Mouse (Mus musculus): Measurements from ENCODE around the gene Shcbp1. TPM values are rescaled to one million over a fixed set of nuclear protein-coding genes. Genes with fewer than 3 reads are reported as not detected.
A peak's percentile ranks its signal among the peaks of the same experiment; 100 is the strongest.
"Not testable (repeated sequence)": the region's sequence is repeated elsewhere in the genome, so short reads cannot be mapped to it uniquely, and the experiment has no call there.

The Shcbp1 gene
- total RNA-seq (2021), result 1 to 10 TPM; 1.8 to 2.3 TPM
- long read RNA-seq, experiment 1, partial matches to known transcripts, result 1 of 1 reads
- long read RNA-seq, experiment 1, other reads (novel, unspliced or antisense), result 0 of 1 reads
- long read RNA-seq, experiment 2, partial matches to known transcripts, result 0 of 3 reads
- long read RNA-seq, experiment 2, other reads (novel, unspliced or antisense), result 0 of 3 reads

GRCm38 (mm10) chr8:4779254-4780055 lies at the start of gene Shcbp1:
Gene Shcbp1, minus strand, starts transcription at chr8:4779567.
- intact Hi-C loops (cut with DNase I; ENCODE audit: low total_unique reads), result no loop called here
- DNase-seq, result peak; percentile 89

GRCm38 (mm10) chr8:4808831-4809230 lies 29.5 kb upstream of the Shcbp1 start:
- intact Hi-C loops (cut with DNase I; ENCODE audit: low total_unique reads), result no loop called here
- DNase-seq, result no peak

GRCm38 (mm10) chr8:4800524-4801122 lies 21.3 kb upstream of the Shcbp1 start:
- intact Hi-C loops (cut with DNase I; ENCODE audit: low total_unique reads), result no loop called here
- peak; percentile 9 for DNase-seq

GRCm38 (mm10) chr8:4778266-4778665 lies 1.1 kb downstream of the Shcbp1 start:
- intact Hi-C loops (cut with DNase I; ENCODE audit: low total_unique reads), result no loop called here
- no peak for DNase-seq

- intact Hi-C loops (cut with DNase I; ENCODE audit: low total_unique reads), result no loop called here
- DNase-seq, result no peak
These were observed 14.6 kb downstream of the Shcbp1 start for GRCm38 (mm10) chr8:4764751-4765150.

GRCm38 (mm10) chr8:4753048-4753447 lies 26.3 kb downstream of the Shcbp1 start:
- DNase-seq, result no peak
- intact Hi-C loops (cut with DNase I; ENCODE audit: low total_unique reads), result no loop called here

- intact Hi-C loops (cut with DNase I; ENCODE audit: low total_unique reads), result no loop called here
- DNase-seq, result no peak
These were observed 48.4 kb downstream of the Shcbp1 start for GRCm38 (mm10) chr8:4730942-4731341.

GRCm38 (mm10) chr8:4715546-4715945 lies 63.8 kb downstream of the Shcbp1 start:
- intact Hi-C loops (cut with DNase I; ENCODE audit: low total_unique reads), result no loop called here
- no peak for DNase-seq

- DNase-seq; intact Hi-C loops (cut with DNase I; ENCODE audit: low total_unique reads): not testable (repeated sequence)
These were observed 71.0 kb downstream of the Shcbp1 start for GRCm38 (mm10) chr8:4708346-4708745.

- DNase-seq; intact Hi-C loops (cut with DNase I; ENCODE audit: low total_unique reads): not testable (repeated sequence)
These were observed 71.5 kb downstream of the Shcbp1 start for GRCm38 (mm10) chr8:4707916-4708315.

- intact Hi-C loops (cut with DNase I; ENCODE audit: low total_unique reads), result no loop called here
- no peak for DNase-seq
These were observed 87.7 kb downstream of the Shcbp1 start for GRCm38 (mm10) chr8:4691634-4692033.

Other genes starting within 250 kb of the Shcbp1 start
- gene Zfp958, start 166.4 kb downstream of the Shcbp1 start, total RNA-seq (2021), result 1 to 10 TPM; 6.6 to 7.0 TPM

Data from gastrocnemius, postnatal 14 days (tissue).